8 mouse cellular contexts compared by ENCODE assay signal in the genomic region with DNA sequence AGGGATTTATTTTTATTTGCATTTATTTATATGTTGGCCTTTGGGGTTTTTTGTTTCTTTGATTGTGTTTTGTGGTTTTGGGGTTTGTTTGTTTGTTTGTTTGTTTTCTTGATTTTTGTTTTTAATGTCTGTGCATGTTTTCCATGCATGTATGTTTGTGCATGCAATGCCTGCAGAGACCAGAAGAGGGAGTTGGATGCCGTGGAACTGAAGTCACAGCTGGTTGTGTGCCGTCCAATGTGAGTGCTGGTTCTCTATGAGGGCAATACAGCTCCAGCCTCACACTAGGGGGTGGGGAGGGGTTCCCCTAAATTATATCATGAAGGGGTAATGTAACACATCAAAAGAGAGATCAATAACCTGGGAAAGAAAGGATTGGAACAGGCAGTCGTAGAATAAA. TPM values are rescaled to one million over a fixed set of nuclear protein-coding genes. Genes with fewer than 3 reads are reported as not detected.
DNase-seq lines count a peak whose midpoint lies in the region; ATAC-seq and TF ChIP-seq lines count a peak whose summit lies in the region.
"Had no signal": no experiment of that assay in that cellular context is flagged by ENCODE, and none has a peak within 500 bp of the region (broad histone marks: within the 10 kb centered on the region; RNA-seq: fewer than 3 reads in every experiment).

No protein-coding gene starts in this region.

- WGBS in neural tube, embryonic 11.5 days: 47% methylated on average over 3 of the region's 3 CpGs

- no peak for DNase-seq in layer of hippocampus, adult 2 months (ENCODE audit: low spot score in 2 of 2)
- DNase-seq in layer of hippocampus, postnatal 14 days (ENCODE audit: low spot score in 2 of 2): no peak
- DNase-seq in ES-CJ7 (ENCODE audit: low read depth, low spot score): peak; percentile 64
- DNase-seq in c-Kit-positive CD71-positive TER-119-negative erythroid progenitor cells, embryonic 14.5 days (ENCODE audit: low read depth): peak; percentile 9
- DNase-seq in neural tube, embryonic 11.5 days (ENCODE audit: low spot score): peak; percentile 22
- no peak for DNase-seq in gastrocnemius, postnatal 10 days
- DNase-seq in gastrocnemius, postnatal 36 days: no peak

- no peak for ATAC-seq in neural tube, embryonic 11.5 days (ENCODE audit: insufficient read depth, low FRiP score, low TSS enrichment)

- no peak overlapping the region for H3K27ac ChIP-seq in layer of hippocampus, adult 2 months
- no peak overlapping the region for H3K27ac ChIP-seq in neural tube, embryonic 11.5 days (ENCODE audit: low read depth, low read length)
- H3K27ac ChIP-seq: limb, embryonic 13.5 days had no signal

- H3K36me3 ChIP-seq in neural tube, embryonic 11.5 days (ENCODE audit: control insufficient read depth, insufficient read depth, low read length): no peaks in the 10 kb centered on the region
- H3K36me3 ChIP-seq: limb, embryonic 13.5 days had no signal

- peak; percentile 71 for TF ChIP-seq CTCF in layer of hippocampus, adult 2 months (conservative IDR thresholded peaks at IDR 0.05)

- H3K9me3 ChIP-seq in neural tube, embryonic 11.5 days (ENCODE audit: control insufficient read depth, low read length): no peaks in the 10 kb centered on the region
- H3K9me3 ChIP-seq: limb, embryonic 13.5 days had no signal

- H3K4me2 ChIP-seq in neural tube, embryonic 11.5 days (ENCODE audit: low read depth): no peak overlapping the region
- H3K4me2 ChIP-seq: limb, embryonic 13.5 days had no signal

- no peaks in the 10 kb centered on the region for H3K4me1 ChIP-seq in neural tube, embryonic 11.5 days (ENCODE audit: control insufficient read depth, insufficient read depth, low read length)

- H3K9ac ChIP-seq in neural tube, embryonic 11.5 days (ENCODE audit: low read length): no peak overlapping the region
- H3K9ac ChIP-seq: limb, embryonic 13.5 days had no signal

- H3K27me3 ChIP-seq in neural tube, embryonic 11.5 days (ENCODE audit: control insufficient read depth, insufficient read depth, low read length): no peaks in the 10 kb centered on the region
- H3K27me3 ChIP-seq: limb, embryonic 13.5 days had no signal

- no peak overlapping the region for H3K4me3 ChIP-seq in layer of hippocampus, adult 2 months
- no peak overlapping the region for H3K4me3 ChIP-seq in neural tube, embryonic 11.5 days (ENCODE audit: low read depth, low read length)
- H3K4me3 ChIP-seq: limb, embryonic 13.5 days had no signal

- intact Hi-C loops in gastrocnemius, postnatal 36 days (cut with DNase I): loop anchor here (5.0 kb wide), 1 partner anchor 230 kb away; no protein-coding TSS in a partner anchor

RNA-seq across cellular contexts. Expression of gene Lca5, which starts 58.2 kb away (rescaled TPM):
- 10 to 100 TPM; 16.8 to 20.6 TPM for total RNA-seq in layer of hippocampus, adult 2 months (2021)
- total RNA-seq in layer of hippocampus, postnatal 14 days (2021): 10 to 100 TPM in 1 of 2 experiments, 1 to 10 TPM in 1; 9.7 to 14.5 TPM
- 21.9 and 24.2 TPM in 2 replicates for polyA plus RNA-seq in neural tube, embryonic 11.5 days (2014; fragmentation: Nextera tagmentation; extraction: Ambion mirVana)
- 1 to 10 TPM; 4.8 to 4.9 TPM for total RNA-seq in gastrocnemius, postnatal 10 days (2021)
- total RNA-seq in gastrocnemius, postnatal 36 days (2021): under 1 TPM; 0.87 to 0.99 TPM

Comparison
In these comparisons a context has a peak if more than half of its experiments do, and no peak if none do; other contexts are left out.
1. DNase-seq: peak in ES-CJ7 (single experiment), c-Kit-positive CD71-positive TER-119-negative erythroid progenitor cells, embryonic 14.5 days (single experiment) and neural tube, embryonic 11.5 days (single experiment); none in layer of hippocampus, adult 2 months (0 of 2), layer of hippocampus, postnatal 14 days (0 of 2), gastrocnemius, postnatal 10 days (single experiment) and gastrocnemius, postnatal 36 days (0 of 2).